Mouse (Mus musculus) forebrain, embryonic 10.5 days (tissue): ENCODE results near the gene Atp7a. TPM values are rescaled to one million over a fixed set of nuclear protein-coding genes. Genes with fewer than 3 reads are reported as not detected.

Experiments
- DNase-seq: peaks from one replicate; pipeline ENCODE4 v3.0.0-alpha.2; 2017; ENCODE audit warnings: low spot score; ENCODE audit errors: extremely low spot score
- H3K27ac ChIP-seq: fragments of 300-500 bp; sonication (generic); 2 replicates; pipeline ENCODE4 v1.5.1; 2016; ENCODE audit warnings: mild to moderate bottlenecking
- H3K27me3 ChIP-seq: fragments of 300-500 bp; sonication (generic); 2 replicates; pipeline ENCODE4 v1.6.1; 2016; ENCODE audit warnings: mild to moderate bottlenecking; ENCODE audit not compliant: poor library complexity, severe bottlenecking
- H3K36me3 ChIP-seq: fragments of 300-500 bp; sonication (generic); replicated peaks from 2 replicates; pipeline ENCODE4 v1.6.1; 2016; ENCODE audit warnings: mild to moderate bottlenecking, moderate library complexity
- H3K4me1 ChIP-seq: fragments of 300-500 bp; sonication (generic); 2 replicates; pipeline ENCODE4 v1.6.1; 2016
- H3K4me3 ChIP-seq: fragments of 300-500 bp; sonication (generic); 2 replicates; pipeline ENCODE4 v1.5.1; 2016; ENCODE audit warnings: mild to moderate bottlenecking, moderate library complexity
- H3K9me3 ChIP-seq: fragments of 300-500 bp; sonication (generic); 2 replicates; pipeline ENCODE4 v1.6.1; 2016; ENCODE audit warnings: mild to moderate bottlenecking, moderate library complexity
- WGBS: fragments of 180-500 bp; shearing (Covaris S2); methylation state at CpG from one replicate; pipeline ENCODE4 v1.1.7; 2016; 5-methylcytosine and 5-hydroxymethylcytosine counted together
- polyA plus RNA-seq: library from polyadenylated mRNA; unstranded; fragments of >200 nt; fragmentation: Nextera tagmentation; extraction: Ambion mirVana; gene quantifications from 2 replicates; pipeline ENCODE4 v1.2.1, GENCODE M21; 2016

The Atp7a gene
- polyA plus RNA-seq, 1 experiment from 2014 or later: 17.9 TPM

DNA sequence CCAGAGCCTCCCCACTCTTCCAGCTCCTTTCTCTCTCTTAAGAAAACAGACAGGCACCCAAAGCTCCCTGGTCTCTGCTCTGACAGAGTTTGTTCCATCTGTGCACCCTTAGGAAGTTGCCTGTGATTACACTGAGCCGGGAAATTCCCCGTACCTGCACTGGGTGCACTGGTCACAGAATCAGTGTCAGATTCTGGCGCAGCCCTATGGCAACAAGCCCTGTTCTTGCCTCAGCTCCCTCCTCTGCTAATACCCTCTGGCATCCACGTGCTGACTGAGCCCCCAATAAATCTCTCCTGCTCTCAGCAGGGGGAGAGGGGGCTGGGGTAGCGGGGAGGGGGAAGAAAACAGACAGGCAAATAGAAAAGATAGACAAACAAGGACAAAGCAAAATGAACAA is 65.9 kb downstream of the Atp7a start:
- Histone ChIP-seq H3K36me3 (peaks cover 5% of the 10 kb centered on the region; the same call in 1 of the 2 replicates), H3K9me3 (no peaks in the 10 kb centered on the region), H3K4me1 (peaks cover 21% of the 10 kb centered on the region), H3K27ac (peak overlapping the region; percentile 73), H3K27me3 (peaks cover 34% of the 10 kb centered on the region), H3K4me3 (no peak overlapping the region)
- WGBS: 23% methylated on average over 5 of the region's 5 CpGs
- peak; percentile 17 for DNase-seq

DNA sequence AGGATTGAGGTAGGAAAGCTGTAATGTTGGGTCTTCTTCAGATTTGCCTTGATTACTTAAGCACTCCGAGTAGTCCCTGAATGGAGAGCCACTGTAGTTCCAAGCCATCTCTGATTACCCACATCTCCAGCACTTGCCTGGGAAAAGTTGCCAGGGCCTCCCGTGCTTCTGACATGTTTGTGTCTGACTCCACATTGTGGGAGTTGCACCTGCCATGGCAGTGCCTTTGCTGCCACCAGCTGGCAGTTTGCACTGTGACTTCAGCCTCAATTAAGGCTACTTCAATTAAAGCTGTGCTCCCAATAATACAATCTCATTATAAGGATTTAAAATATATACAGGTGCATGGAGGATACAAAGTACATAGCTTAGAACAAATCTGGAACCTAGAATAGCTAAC is 78.4 kb downstream of the Atp7a start:
- Histone ChIP-seq H3K36me3 (peaks cover 33% of the 10 kb centered on the region), H3K27me3 (peaks cover 59% of the 10 kb centered on the region), H3K27ac (no peak overlapping the region), H3K4me1 (no peaks in the 10 kb centered on the region), H3K4me3 (no peak overlapping the region), H3K9me3 (no peaks in the 10 kb centered on the region)
- no peak for DNase-seq
- 65% methylated on average over 2 of the region's 2 CpGs for WGBS

DNA sequence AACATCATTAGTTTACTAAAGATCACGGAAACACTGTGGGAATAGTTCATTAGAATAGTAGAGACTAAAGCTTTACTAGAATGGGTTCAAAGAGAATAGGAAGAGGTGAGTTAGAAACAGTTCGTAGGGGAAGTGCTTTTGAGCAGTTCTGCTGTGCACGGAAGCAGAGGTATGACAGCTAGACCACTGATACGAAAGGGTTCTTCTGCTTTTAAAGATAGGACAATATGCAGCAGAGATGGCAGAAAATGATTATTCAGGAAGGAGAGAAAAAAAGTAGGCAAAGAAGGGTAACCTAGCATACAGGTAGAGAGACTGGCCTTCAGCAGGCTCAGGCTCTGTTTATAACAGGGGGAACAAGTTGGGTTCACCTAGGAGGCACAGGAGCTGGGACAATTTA is 86.8 kb downstream of the Atp7a start:
- no peak overlapping the region for H3K4me3 ChIP-seq
- no peak for DNase-seq
- H3K27me3 ChIP-seq: peaks cover 46% of the 10 kb centered on the region
- no peaks in the 10 kb centered on the region for H3K9me3 ChIP-seq
- WGBS: 82% methylated on average over 4 of the region's 4 CpGs
- no peak overlapping the region for H3K27ac ChIP-seq
- no peaks in the 10 kb centered on the region for H3K4me1 ChIP-seq
- H3K36me3 ChIP-seq: peaks cover 15% of the 10 kb centered on the region

DNA sequence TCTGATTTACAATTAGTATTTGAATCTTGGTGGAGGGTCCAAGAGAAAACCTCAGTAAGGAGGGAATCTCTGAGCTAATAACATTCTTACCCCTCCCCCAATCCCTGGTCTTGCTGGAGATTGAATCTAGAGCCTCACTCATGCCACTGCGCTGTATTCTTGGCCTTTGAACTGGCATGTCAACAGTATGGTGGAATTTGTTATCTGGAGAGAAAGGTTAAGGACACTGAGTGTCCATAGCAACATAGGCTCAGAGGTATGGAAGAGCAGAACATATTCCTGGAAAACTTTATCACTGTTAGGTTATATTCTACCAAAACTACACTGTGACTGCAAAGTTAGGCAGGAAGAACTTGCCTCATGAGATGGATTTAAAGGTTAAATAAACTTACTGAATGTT is 87.6 kb downstream of the Atp7a start:
- Histone ChIP-seq H3K27me3 (peaks cover 38% of the 10 kb centered on the region), H3K4me3 (no peak overlapping the region), H3K36me3 (peaks cover 17% of the 10 kb centered on the region), H3K27ac (no peak overlapping the region), H3K9me3 (no peaks in the 10 kb centered on the region), H3K4me1 (no peaks in the 10 kb centered on the region)
- WGBS: 88% methylated on average over 1 of the region's 1 CpGs
- no peak for DNase-seq

DNA sequence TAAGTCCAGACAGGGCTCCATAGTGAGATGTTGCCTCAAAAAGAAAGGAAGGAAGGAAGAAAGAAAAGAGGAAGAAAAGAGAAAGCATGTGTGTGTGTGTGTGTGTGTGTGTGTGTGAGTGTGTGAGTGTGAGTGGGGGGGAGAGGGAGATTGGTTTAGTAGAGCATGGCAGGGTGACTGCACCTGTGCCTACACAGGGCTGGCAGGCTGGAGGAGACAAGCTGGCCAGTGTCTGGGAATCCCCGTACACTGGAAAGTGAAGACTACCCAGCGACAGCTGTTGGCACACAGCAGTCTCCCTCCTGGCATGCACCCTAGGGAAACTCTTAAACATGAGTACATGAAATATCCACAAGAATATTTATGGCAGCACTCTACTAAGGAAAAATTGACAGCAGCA is 95.7 kb downstream of the Atp7a start:
- H3K4me1 ChIP-seq: no peaks in the 10 kb centered on the region
- peaks cover 23% of the 10 kb centered on the region for H3K36me3 ChIP-seq
- H3K27ac ChIP-seq: no peak overlapping the region
- no peak for DNase-seq
- peaks cover 27% of the 10 kb centered on the region for H3K27me3 ChIP-seq
- H3K9me3 ChIP-seq: no peaks in the 10 kb centered on the region
- no peak overlapping the region for H3K4me3 ChIP-seq
- WGBS: 92% methylated on average over 2 of the region's 2 CpGs

DNA sequence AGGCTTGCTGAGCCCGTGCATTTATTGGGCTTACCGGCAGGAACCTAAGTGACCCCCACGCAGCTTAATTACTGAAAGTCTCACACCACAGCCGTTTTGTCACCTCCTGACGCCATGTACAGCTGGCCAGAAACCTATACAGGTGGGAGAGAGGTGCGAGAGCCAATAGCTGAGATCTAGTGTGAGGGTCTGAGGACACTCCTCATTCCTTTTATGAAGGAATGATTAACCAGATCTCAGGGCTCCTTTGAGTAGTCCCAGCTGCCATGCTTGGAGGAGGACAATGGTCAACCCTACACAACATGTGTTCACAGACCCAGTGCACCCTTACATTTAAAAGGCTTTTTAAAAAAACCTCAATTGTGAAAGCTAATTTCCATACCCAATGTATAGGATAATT is 101.2 kb downstream of the Atp7a start:
- 85% methylated on average over 6 of the region's 6 CpGs for WGBS
- no peak overlapping the region for H3K4me3 ChIP-seq
- H3K36me3 ChIP-seq: peaks cover 16% of the 10 kb centered on the region
- no peaks in the 10 kb centered on the region for H3K4me1 ChIP-seq
- H3K27ac ChIP-seq: no peak overlapping the region
- peaks cover 53% of the 10 kb centered on the region for H3K27me3 ChIP-seq
- no peaks in the 10 kb centered on the region for H3K9me3 ChIP-seq
- DNase-seq: no peak

DNA sequence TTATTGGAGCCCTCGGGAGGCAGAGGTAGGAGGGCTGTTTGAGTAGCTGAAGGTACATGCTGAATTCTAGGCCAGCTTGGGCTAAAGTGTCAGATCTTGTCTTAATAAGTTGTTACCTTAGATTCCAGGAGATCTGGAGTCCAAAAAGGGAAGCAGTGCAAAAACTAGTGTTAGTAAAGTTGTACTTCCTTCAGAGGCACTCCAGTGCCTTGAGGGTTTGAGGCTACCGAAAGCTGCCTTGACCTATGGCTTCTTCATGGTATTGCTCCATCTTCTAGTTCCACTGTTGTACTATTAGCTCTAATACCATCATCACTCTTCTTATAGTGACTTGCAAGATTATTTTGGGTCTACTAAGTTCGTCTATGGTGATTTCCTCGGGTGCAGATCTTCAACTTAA is 102.8 kb downstream of the Atp7a start:
- 91% methylated on average over 4 of the region's 4 CpGs for WGBS
- H3K27me3 ChIP-seq: peaks cover 57% of the 10 kb centered on the region
- 0 out of 2 replicates have a peak, but pooled peaks cover 9% of the 10 kb centered on the region for H3K36me3 ChIP-seq

DNA sequence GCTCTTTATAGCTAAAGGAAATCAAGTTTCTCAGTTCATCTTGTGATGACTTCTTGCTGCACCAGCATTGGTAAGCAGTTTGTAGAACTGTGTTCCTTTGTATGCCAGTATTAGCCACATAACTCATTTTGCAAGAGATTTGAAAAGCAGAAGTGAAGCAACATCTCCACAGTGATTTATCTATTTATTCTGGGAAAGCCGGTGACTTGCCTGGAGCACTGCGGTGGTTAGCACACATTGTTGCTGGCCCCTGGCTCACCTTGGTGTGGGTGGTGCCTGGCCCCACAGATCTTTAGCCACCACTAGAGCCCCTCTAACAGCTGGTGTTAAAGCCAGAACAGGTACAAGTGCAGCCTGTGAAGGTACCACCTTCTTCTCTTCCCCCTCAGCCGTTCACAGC is 107.8 kb downstream of the Atp7a start:
- 90% methylated on average over 3 of the region's 3 CpGs for WGBS

More for the DNA sequence above, 102.8 kb downstream of the Atp7a start:
- DNase-seq: no peak
- Histone ChIP-seq H3K4me3 (no peak overlapping the region), H3K4me1 (no peaks in the 10 kb centered on the region), H3K9me3 (no peaks in the 10 kb centered on the region), H3K27ac (no peak overlapping the region)

DNA sequence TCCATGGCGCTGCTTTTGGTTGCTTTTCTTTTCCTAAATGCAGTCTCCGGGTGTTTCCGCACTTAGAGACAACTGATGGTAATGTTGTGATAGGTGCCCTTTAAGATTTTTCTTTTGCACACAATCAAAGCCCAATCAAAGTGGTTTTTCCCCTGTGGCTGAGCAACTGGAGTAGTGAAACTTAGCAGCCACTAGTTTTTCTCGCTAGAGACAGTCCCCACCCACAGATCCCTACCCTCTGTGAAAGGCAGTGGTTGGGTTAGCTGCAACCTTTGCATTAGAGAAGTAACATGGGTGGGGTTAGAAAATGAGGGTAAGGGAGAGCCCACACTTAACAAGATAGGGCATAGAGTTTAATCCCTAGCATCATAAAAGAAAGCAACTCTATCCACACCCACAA is 108.4 kb downstream of the Atp7a start:
- no peaks in the 10 kb centered on the region for H3K4me1 ChIP-seq
- no peak overlapping the region for H3K27ac ChIP-seq
- peaks cover 52% of the 10 kb centered on the region for H3K27me3 ChIP-seq
- H3K36me3 ChIP-seq: no peaks in the 10 kb centered on the region
- H3K4me3 ChIP-seq: no peak overlapping the region
- H3K9me3 ChIP-seq: no peaks in the 10 kb centered on the region
- no peak for DNase-seq
- 85% methylated on average over 4 of the region's 4 CpGs for WGBS

More for the DNA sequence above, 107.8 kb downstream of the Atp7a start:
- DNase-seq: no peak
- H3K4me1 ChIP-seq: no peaks in the 10 kb centered on the region
- peaks cover 52% of the 10 kb centered on the region for H3K27me3 ChIP-seq
- H3K27ac ChIP-seq: no peak overlapping the region
- H3K4me3 ChIP-seq: no peak overlapping the region
- no peaks in the 10 kb centered on the region for H3K36me3 ChIP-seq
- H3K9me3 ChIP-seq: no peaks in the 10 kb centered on the region

DNA sequence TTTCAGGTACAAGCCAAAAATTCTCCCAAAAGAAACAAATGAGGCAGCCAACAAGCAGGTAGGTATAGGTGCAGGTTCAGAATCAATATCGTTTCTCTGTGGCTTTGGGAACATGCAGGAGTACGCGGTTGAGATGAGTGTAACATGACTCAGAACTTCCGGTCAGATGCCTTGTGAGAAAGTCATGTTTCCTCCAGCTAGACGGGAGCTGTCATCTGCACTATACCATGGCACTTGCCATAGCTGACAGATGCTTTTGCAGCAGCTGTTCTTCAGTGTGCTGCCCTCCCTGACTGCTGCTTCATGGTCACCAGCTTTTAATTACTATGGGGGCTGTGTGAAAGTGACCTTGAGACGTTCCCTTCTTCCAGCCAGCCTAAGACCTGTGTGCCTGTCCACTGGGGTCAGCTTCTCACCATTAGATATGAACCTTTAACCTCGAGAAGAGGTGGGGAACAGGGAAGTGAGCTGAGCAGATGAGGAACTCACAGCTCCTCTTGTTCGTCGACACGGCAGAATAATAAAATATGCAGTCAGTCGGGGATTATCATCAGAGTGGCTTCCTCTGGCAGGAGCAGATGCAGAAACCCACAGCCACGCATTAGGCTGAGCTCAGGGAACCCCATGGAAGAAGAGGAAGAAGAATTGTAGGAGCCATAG is 109.0 kb downstream of the Atp7a start:
- H3K36me3 ChIP-seq: no peaks in the 10 kb centered on the region
- H3K4me3 ChIP-seq: no peak overlapping the region
- no peaks in the 10 kb centered on the region for H3K9me3 ChIP-seq
- H3K27ac ChIP-seq: no peak overlapping the region
- 79% methylated on average over 12 of the region's 12 CpGs for WGBS
- no peak for DNase-seq
- peaks cover 54% of the 10 kb centered on the region for H3K27me3 ChIP-seq
- H3K4me1 ChIP-seq: no peaks in the 10 kb centered on the region

DNA sequence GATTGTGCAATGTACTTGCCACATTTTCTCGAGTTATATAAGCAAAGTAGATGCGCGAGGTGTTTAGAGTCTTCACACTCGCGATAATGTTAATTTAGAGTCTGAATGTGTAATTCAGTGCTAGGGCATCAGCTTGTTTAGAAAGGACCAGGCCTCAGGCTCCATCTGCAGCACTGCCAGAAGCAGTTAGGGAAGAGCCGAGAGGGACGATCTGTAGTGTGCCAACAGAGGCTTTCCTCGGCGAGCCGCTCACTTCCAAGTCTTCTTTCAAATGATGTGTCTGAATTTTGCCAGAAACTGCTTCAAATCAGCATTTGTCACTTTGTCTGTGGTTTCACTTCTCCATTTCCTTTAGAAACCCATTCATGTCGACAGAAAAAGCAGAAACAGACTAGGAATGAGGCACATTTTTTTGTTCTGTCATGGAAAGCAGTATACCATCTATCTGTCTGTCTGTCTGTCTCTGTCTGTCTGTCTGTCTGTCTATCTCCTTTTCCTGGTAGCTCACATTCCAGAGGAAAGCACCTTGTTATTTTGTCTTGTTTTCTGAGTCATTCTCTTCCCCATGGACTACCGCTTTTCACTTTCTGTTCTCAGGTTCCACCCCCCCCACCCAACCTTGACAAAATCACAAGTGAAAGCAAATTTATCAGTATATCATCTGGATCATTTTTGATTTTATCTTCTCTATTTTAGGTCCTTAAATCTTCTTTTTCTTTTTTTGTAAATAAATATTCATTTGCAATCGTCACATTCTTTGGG is 112.4 kb downstream of the Atp7a start:
- H3K4me3 ChIP-seq: no peak overlapping the region
- H3K9me3 ChIP-seq: no peaks in the 10 kb centered on the region
- no peaks in the 10 kb centered on the region for H3K36me3 ChIP-seq
- no peak overlapping the region for H3K27ac ChIP-seq
- peaks cover 48% of the 10 kb centered on the region for H3K27me3 ChIP-seq
- 85% methylated on average over 13 of the region's 13 CpGs for WGBS
- no peaks in the 10 kb centered on the region for H3K4me1 ChIP-seq
- no peak for DNase-seq

DNA sequence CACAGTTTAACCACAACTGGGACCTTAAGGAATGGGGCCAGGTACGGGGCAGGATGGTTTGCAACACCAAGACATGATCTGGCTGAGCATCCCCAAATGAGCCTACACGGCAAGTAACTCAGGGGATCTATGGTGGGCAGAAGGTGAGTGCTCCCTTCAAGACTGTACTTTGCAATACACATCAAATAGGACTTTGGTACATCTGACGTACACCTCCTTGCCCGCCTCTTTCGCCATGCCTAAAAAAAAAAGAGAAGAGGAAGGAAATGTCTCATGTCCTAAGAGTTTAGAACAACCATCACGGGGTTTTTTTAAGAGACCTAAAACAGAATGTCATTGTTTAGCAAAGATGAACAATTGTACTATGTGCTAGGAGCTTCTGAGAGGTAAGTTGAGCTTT is 115.9 kb downstream of the Atp7a start, which contains the start of gene Tlr13:
Gene Tlr13, plus strand, starts transcription at position 269 of the 400 bp plus-strand sequence.
- Histone ChIP-seq H3K36me3 (no peaks in the 10 kb centered on the region), H3K27me3 (peaks cover 53% of the 10 kb centered on the region), H3K4me3 (no peak within 1 kb of the TSS), H3K9me3 (no peaks in the 10 kb centered on the region), H3K27ac (no peak within 1 kb of the TSS), H3K4me1 (no peaks in the 10 kb centered on the region)
- no peak for DNase-seq
- WGBS: 88% methylated on average over 6 of the region's 6 CpGs

DNA sequence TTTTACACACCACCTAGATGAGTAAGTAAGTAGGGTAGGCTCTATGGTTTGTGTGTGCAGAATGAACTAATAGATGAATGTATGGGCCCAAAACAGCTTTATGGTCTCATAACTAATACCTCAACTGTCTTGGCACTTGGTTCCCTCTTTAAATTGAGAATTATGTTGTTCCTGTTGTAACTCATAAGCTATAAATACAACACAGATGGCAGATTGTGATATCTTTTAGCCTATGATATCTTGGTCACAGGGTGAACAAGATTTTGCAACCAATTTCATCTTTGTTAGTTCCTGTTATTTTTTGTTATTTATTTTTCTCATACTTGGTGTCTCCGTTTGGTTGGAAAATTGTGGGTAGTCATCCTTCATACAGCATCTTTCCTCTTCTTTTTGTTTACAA is 121.1 kb downstream of the Atp7a start:
- Histone ChIP-seq H3K4me1 (no peaks in the 10 kb centered on the region), H3K4me3 (no peak overlapping the region), H3K27me3 (peaks cover 62% of the 10 kb centered on the region), H3K36me3 (no peaks in the 10 kb centered on the region), H3K27ac (no peak overlapping the region), H3K9me3 (no peaks in the 10 kb centered on the region)
- 91% methylated on average over 1 of the region's 1 CpGs for whole genome bisulfite sequencing
- no peak for DNase-seq
